11 mouse cellular contexts compared by ENCODE assay signal in genomic region chr16:87705892-87706589, GRCm38 (mm10). TPM values are rescaled to one million over a fixed set of nuclear protein-coding genes. Genes with fewer than 3 reads are reported as not detected.
A peak's percentile ranks its signal among the peaks of the same experiment; 100 is the strongest.
DNase-seq lines count a peak whose midpoint lies in the region; ATAC-seq and TF ChIP-seq lines count a peak whose summit lies in the region.
"Had no signal": no experiment of that assay in that cellular context is flagged by ENCODE, and none has a peak within 500 bp of the region (broad histone marks: within the 10 kb centered on the region; RNA-seq: fewer than 3 reads in every experiment).

No protein-coding gene starts in this region.

- TF ChIP-seq CTCF in lung, embryonic 14.5 days (IDR thresholded peaks at IDR 0.05; ENCODE audit: low read depth): no peak

- 0 out of 2 replicates have a peak overlapping the region, but pooled peaks have one; percentile 18 for H3K27ac ChIP-seq in lung, embryonic 14.5 days (ENCODE audit: low read depth)
- H3K27ac ChIP-seq in midbrain, embryonic 15.5 days: no peak overlapping the region

- no peaks in the 10 kb centered on the region for H3K9me3 ChIP-seq in lung, embryonic 14.5 days (ENCODE audit: low read depth, low read length)
- no peaks in the 10 kb centered on the region for H3K9me3 ChIP-seq in midbrain, embryonic 15.5 days

- DNase-seq in cerebellum, adult 11 months: no peak
- DNase-seq in lung, embryonic 14.5 days: peak; percentile 40
- no peak for DNase-seq in lung, postnatal 36 days
- DNase-seq in layer of hippocampus, postnatal 25 days (ENCODE audit: extremely low spot score in 1 of 2, low spot score in 1 of 2): no peak
- DNase-seq in adrenal gland, postnatal 10 days: no peak
- DNase-seq: gastrocnemius, postnatal 10 days; lung, postnatal 10 days; thymus, postnatal 4 days had no signal

- no peak overlapping the region for H3K9ac ChIP-seq in lung, embryonic 14.5 days
- no peak overlapping the region for H3K9ac ChIP-seq in midbrain, embryonic 15.5 days

- H3K4me3 ChIP-seq in lung, embryonic 14.5 days (ENCODE audit: low read depth, low read length): no peak overlapping the region
- H3K4me3 ChIP-seq in midbrain, embryonic 15.5 days: no peak overlapping the region

- no peaks in the 10 kb centered on the region for H3K36me3 ChIP-seq in lung, embryonic 14.5 days (ENCODE audit: insufficient read depth)
- H3K36me3 ChIP-seq in midbrain, embryonic 15.5 days (replicated peaks): no peaks in the 10 kb centered on the region

- 30% methylated on average over 19 of the region's 19 CpGs for WGBS in lung, embryonic 14.5 days
- 55% methylated on average over 19 of the region's 19 CpGs for WGBS in midbrain, embryonic 15.5 days

- peaks cover 11% of the 10 kb centered on the region for H3K4me1 ChIP-seq in lung, embryonic 14.5 days (ENCODE audit: insufficient read depth)
- H3K4me1 ChIP-seq in midbrain, embryonic 15.5 days: peaks cover 67% of the 10 kb centered on the region

- peak overlapping the region; percentile 35 for H3K4me2 ChIP-seq in lung, embryonic 14.5 days
- H3K4me2 ChIP-seq in midbrain, embryonic 15.5 days: no peak overlapping the region

- 0 out of 2 replicates have a peak, but pooled peaks have one; percentile 28 for ATAC-seq in cerebellum, adult (ENCODE audit: insufficient number of reproducible peaks, low FRiP score, low TSS enrichment)
- ATAC-seq in lung, embryonic 14.5 days (ENCODE audit: insufficient read depth): peak; percentile 37
- ATAC-seq in hematopoietic stem cell, adult 5-6 weeks (replicated peaks in 1 of 2; ENCODE audit: insufficient read depth in 1 of 2, low FRiP score in 2 of 2, low TSS enrichment in 1 of 2, low read depth in 1 of 2, poor library complexity in 2 of 2, severe bottlenecking in 2 of 2): peak; percentile 68
- peak; percentile 46; the same call in 1 of the 2 replicates for ATAC-seq in midbrain, embryonic 15.5 days (replicated peaks)

- no peaks in the 10 kb centered on the region for H3K27me3 ChIP-seq in lung, embryonic 14.5 days (ENCODE audit: insufficient read depth, low read length)
- no peaks in the 10 kb centered on the region for H3K27me3 ChIP-seq in midbrain, embryonic 15.5 days (replicated peaks)

RNA-seq across cellular contexts. Expression of gene Bach1, which starts 7.3 kb away (rescaled TPM):
- polyA plus RNA-seq in lung, embryonic 14.5 days (2014; fragmentation: Nextera tagmentation; extraction: Ambion mirVana): 8.3 and 8.9 TPM in 2 replicates
- total RNA-seq in hematopoietic stem cell, adult 5-6 weeks (2017): 49.6 and 53.0 TPM in 2 replicates
- 21.3 and 22.0 TPM in 2 replicates for polyA plus RNA-seq in midbrain, embryonic 15.5 days (2015; fragmentation: Nextera tagmentation; extraction: Ambion mirVana)
- 10 to 100 TPM; 11.9 to 12.8 TPM for total RNA-seq in layer of hippocampus, postnatal 25 days (2021)
- 10 to 100 TPM; 21.6 to 23.6 TPM for total RNA-seq in adrenal gland, postnatal 10 days (2021)
